Mouse (Mus musculus) cerebellum, adult (tissue): ENCODE results near the gene Nppb.

ENCODE experiments used
- ATAC-seq: cut with Nextera tagmentation; 2 replicates; pipeline ENCODE4 v1.9.2; 2017; ENCODE audit warnings: mild to moderate bottlenecking, moderate library complexity, mixed read lengths; ENCODE audit not compliant: insufficient number of reproducible peaks, low FRiP score, low TSS enrichment

Nppb gene

GRCm38 (mm10) chr4:147985205-147986132 is at the start of gene Nppb:
TSS of gene Nppb (plus strand) at chr4:147985788.
- no peak for ATAC-seq

GRCm38 (mm10) chr4:147935904-147936303 is 49.7 kb upstream of the Nppb start:
- ATAC-seq, result no peak

- peak; percentile 28 for ATAC-seq
Observed at GRCm38 (mm10) chr4:147936331-147936954, 49.1 kb upstream of the Nppb start, which contains the start of gene Plod1. TSS of gene Plod1 (minus strand) at chr4:147936767.

- no peak for ATAC-seq
Observed at GRCm38 (mm10) chr4:147937021-147937420, 48.6 kb upstream of the Nppb start.

GRCm38 (mm10) chr4:147937486-147937885 is 48.1 kb upstream of the Nppb start:
- ATAC-seq, result no peak

GRCm38 (mm10) chr4:147938148-147939096 is 47.2 kb upstream of the Nppb start:
- ATAC-seq, result no peak

- no peak for ATAC-seq
Observed at GRCm38 (mm10) chr4:147940111-147940510, 45.5 kb upstream of the Nppb start.

GRCm38 (mm10) chr4:147940576-147941044 is 45.0 kb upstream of the Nppb start, which contains the start of gene 2510039O18Rik:
TSS of gene 2510039O18Rik (plus strand) at chr4:147940895.
- ATAC-seq, result peak; percentile 41; the same call in 1 of the 2 replicates

GRCm38 (mm10) chr4:147941045-147942020 is 44.3 kb upstream of the Nppb start:
- peak; percentile 36; the same call in 1 of the 2 replicates for ATAC-seq

GRCm38 (mm10) chr4:147943005-147943404 is 42.6 kb upstream of the Nppb start:
- ATAC-seq, result no peak

GRCm38 (mm10) chr4:147947511-147947910 is 38.1 kb upstream of the Nppb start:
- no peak for ATAC-seq

GRCm38 (mm10) chr4:147953590-147953989 is 32.0 kb upstream of the Nppb start:
- no peak for ATAC-seq

GRCm38 (mm10) chr4:147957141-147957540 is 28.4 kb upstream of the Nppb start:
- no peak for ATAC-seq

- 0 out of 2 replicates have a peak, but pooled peaks have one; percentile 26 for ATAC-seq
Observed at GRCm38 (mm10) chr4:147959881-147960831, 25.4 kb upstream of the Nppb start.

GRCm38 (mm10) chr4:147962781-147963180 is 22.8 kb upstream of the Nppb start:
- no peak for ATAC-seq

GRCm38 (mm10) chr4:147963623-147964022 is 22.0 kb upstream of the Nppb start:
- ATAC-seq, result no peak

- ATAC-seq, result no peak
Observed at GRCm38 (mm10) chr4:147965712-147966111, 19.9 kb upstream of the Nppb start.

GRCm38 (mm10) chr4:147968816-147969215 is 16.8 kb upstream of the Nppb start:
- ATAC-seq, result no peak
